Mouse (Mus musculus) C2C12 (cell line): Measurements from ENCODE around the gene Slc22a23.

ENCODE experiments used
- CTCF ChIP-seq: IDR thresholded peaks from one replicate; pipeline ENCODE4 v1.5.1; 2011; ENCODE audit not compliant: control insufficient read depth, insufficient read depth, insufficient read length
- USF1 ChIP-seq: IDR thresholded peaks from one replicate; pipeline ENCODE4 v1.6.1; 2011; ENCODE audit warnings: low read depth, mild to moderate bottlenecking, control low read depth, moderate library complexity

DNA sequence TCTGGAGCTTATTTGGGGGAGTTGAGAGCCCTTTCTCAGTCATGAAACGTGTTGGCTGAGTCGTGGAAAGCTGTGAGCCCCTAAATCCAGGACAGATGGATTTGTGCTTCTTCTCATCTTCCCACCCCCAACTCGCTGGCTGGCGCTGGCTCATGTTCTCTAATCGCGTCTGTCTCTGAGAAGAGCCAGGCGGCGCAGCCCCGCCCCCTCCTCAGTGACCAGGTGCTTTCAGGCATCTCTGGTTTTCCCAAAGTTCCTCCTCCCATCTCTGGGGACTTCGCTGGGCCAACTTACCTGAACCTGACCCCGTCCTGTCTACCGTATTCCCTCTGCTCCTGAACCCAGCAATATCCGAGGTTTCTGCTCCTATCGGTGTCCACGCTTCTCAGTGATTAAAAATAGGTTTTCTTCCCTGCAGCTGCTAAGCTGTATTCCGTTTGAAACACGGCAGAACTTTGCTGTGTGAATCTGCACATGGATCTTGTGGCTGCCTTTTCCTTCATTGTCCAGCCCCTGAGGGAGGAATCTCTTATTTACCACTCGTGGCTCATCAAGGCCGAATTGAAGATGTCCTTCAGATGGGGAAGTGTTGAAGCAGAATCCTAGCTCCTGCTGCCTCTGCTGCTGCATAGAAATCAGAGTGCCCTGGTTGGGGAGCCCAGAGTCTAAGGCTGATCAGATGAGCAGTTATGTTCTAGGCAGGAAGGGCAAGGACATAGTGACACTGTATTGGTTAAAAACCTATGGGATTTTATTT lies 194.5 kb downstream of the Slc22a23 start:
- no peak for TF ChIP-seq CTCF
- no peak for TF ChIP-seq USF1
